Mouse (Mus musculus): ENCODE measurements around the gene Dnase1l2.
A peak's percentile ranks its signal among the peaks of the same experiment; 100 is the strongest.

DNA sequence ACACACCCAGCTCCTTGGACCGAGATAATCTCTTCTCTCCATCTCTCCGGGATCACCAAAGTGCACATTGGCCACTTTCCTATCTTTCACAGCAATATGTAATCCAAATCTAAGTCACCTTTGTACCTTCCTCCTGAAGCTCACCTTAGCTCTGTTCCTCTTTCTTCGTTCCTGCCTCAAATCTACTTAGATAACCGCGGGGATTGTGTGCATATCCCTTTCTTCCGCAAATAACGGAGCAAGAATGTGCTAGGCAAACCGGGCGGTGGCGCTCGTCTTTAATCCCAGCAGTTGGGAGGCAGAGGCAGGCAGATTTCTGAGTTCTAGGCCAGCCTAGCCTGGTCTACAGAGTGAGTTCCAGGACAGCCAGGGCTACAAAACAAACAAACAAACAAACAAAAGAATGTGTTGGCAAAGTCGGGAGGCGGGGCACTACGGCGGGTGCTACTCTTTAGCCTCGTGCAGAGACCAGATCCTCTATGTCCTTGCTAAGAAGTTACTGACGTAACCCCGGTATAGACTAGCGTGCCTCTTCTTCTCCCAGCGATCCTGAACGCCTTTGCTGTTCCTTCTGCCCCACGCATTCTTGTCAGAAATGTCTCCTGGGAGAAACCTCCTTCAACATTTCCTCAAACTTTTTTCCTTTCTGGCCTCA is 29.2 kb downstream of the Dnase1l2 start:
- TF ChIP-seq GATA1 (IDR thresholded peaks at IDR 0.05; ENCODE audit: low read length) (peak; percentile 77), TAL1 (IDR thresholded peaks at IDR 0.05; ENCODE audit: low read length) (no peak)
